Mouse (Mus musculus) neural tube, embryonic 10.5 days (tissue): Measurements from ENCODE around the gene Pin1rt1.

Source experiments
- DNase-seq: peaks from one replicate; pipeline ENCODE4 v3.0.0-alpha.2; 2017; ENCODE audit warnings: low spot score; ENCODE audit errors: extremely low spot score

The Pin1rt1 gene

GRCm38 (mm10) chr2:104712486-104712809, 3.7 kb downstream of the Pin1rt1 start:
- no peak for DNase-seq

- peak; percentile 81 for DNase-seq
Measured at GRCm38 (mm10) chr2:104711585-104712485, 4.3 kb downstream of the Pin1rt1 start, which contains the start of gene Tcp11l1. Gene Tcp11l1 (minus strand): TSS chr2:104712169.

DNA sequence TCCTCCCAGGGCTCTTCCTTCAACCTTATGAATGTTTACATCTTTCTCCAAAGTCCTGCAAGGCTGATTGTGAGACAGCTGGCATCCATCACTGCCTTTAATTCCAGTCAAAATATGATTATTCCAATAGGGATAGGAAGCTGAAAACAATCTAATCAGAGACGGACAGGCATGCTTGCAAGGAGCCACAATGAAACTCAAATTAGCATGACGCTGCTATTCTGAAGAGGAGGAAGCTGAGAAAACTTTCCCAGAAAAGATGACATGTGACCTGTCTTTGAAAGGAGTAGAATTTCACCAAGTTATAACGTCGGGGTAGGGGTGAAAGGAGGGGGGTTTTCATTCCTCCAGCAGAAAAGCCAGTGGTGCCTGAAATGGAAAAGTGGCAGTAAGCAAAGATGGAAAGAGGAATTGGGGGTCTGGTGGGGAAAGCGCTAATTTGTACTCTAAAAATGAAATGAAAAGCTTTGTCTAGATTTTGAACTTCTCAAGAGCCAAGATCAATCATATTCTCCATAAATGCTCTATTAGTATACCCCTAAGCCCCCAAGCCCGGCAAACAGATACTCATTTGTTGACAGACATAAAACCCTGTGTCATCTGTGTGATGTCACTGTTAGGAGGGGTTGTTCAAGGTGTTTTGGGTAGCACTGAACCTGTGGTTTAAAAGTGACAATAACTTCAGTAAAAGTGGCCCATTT, 5.4 kb downstream of the Pin1rt1 start:
- no peak for DNase-seq

- no peak for DNase-seq
Measured at GRCm38 (mm10) chr2:104709786-104710337, 6.3 kb downstream of the Pin1rt1 start.

GRCm38 (mm10) chr2:104704355-104704754, 11.8 kb downstream of the Pin1rt1 start:
- DNase-seq = no peak

DNA sequence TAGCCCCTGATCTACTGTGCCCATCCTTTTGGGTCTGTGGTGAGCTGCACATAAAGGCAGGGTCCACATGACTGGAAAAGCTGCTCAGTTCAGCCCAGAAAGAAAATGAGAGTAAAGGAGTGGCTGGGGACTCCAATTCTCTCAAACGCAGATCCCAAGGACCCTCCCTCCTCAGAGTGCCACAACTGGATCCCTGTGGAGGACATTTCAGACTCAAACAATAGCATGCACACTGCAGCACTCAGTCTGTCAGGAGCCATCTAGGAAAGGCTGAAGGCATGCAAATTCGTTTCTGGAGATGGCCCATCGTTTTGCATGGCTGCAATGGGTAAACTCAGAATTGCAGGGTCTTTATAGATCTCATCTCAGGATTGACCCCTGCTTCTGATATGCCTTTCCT, 13.0 kb downstream of the Pin1rt1 start:
- no peak for DNase-seq

DNA sequence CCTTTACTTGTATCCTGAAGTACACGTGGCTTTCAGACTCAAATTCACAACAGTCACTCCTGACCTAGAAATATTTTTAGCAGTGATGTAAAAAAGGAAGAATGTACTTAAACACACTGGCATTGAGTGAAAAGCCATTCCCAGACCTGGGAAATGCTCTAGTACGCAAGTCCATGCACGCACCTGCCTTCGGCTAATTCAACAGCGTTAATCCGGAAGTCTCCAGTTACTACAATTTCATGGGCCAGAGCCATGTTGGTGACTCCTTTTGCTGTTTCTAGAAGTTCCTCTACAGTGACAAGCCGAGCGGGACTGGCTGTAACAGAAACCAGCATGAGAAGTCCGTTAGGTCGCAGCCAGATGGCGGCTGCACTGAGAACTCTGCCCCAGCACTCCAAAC, 16.5 kb downstream of the Pin1rt1 start:
- no peak for DNase-seq

- no peak for DNase-seq
Measured at GRCm38 (mm10) chr2:104692551-104692950, 23.6 kb downstream of the Pin1rt1 start.

DNA sequence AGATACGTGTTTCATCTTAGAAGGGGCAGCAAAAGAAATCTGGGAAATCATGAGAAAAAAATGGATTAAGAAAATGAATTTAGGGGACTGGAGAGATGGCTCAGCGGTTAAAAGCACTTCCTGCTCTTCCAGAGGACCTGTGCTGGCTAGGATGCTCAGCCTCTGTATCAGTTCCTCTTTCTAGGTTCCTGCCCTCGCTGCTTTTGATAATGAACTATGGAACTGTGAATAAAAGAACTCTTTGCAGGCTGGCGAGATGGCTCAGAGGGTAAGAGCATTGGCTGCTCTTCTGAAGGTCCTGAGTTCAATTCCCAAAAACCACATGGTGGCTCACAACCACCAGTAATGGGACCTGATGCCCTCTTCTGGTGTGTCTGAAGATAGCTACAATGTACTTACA, 25.5 kb downstream of the Pin1rt1 start:
- DNase-seq = no peak

DNA sequence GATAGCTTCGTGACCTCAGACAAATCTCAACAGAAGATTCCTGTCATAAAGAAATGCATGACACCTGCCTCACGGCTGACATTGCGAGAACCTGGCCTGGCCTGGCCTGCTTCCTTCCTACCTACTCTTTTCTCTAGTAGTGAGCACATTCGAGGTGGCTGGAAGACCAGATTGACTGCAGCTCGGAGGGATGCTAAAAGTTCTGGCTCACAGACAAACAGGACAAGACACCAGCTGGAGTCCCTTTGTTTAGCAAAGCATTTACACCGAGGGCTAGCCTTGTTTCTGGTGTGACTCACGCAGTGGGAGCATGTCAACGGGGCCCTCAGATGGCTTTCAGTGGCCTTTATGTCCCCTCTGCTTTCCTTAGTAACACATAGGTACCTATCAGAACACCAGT, 27.5 kb downstream of the Pin1rt1 start:
- no peak for DNase-seq

GRCm38 (mm10) chr2:104688321-104688720, 27.9 kb downstream of the Pin1rt1 start:
- DNase-seq = no peak

DNA sequence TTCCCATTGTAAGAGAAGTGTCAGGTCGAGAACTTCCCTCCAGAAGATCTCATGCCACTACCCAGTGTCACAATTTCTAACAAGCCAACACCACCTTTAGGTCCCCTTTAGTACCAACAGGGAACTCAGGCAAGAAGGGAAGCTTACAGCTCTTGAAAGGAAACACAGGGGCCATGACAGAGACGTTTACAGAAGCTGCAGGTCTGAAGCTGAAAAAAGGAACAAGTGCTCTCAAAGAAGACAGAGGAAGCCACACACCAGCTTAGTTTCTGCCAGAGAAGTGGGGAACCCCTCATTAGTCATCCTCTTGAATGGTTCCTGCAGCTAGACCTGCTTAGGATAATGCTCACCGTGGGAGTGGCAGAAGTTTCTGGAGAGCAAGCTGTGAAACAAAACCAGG, 28.9 kb downstream of the Pin1rt1 start:
- DNase-seq = no peak

- peak; percentile 81 for DNase-seq
Measured at GRCm38 (mm10) chr2:104685418-104685817, 30.8 kb downstream of the Pin1rt1 start.

DNA sequence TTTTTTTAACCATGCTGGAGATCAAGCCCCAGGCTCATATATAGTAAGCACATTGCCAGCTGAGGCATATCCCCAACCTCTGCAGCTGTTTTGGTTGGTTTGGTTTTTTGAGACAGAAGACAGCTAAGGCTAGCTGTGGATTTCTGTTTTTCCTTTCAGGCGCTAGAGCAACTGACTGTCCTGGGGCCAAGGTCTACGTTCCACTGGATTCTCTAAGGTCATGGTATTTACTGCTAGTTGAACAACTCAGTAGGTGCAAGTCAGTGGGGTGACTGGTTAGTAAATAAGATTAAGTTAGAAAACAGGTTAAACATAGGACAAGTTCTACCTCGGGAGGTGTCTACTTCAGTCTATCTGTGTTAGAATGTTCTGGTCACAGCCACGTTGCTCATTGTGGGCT, 31.4 kb downstream of the Pin1rt1 start:
- DNase-seq = no peak

- DNase-seq = no peak
Measured at GRCm38 (mm10) chr2:104677326-104677725, 38.9 kb downstream of the Pin1rt1 start.

DNA sequence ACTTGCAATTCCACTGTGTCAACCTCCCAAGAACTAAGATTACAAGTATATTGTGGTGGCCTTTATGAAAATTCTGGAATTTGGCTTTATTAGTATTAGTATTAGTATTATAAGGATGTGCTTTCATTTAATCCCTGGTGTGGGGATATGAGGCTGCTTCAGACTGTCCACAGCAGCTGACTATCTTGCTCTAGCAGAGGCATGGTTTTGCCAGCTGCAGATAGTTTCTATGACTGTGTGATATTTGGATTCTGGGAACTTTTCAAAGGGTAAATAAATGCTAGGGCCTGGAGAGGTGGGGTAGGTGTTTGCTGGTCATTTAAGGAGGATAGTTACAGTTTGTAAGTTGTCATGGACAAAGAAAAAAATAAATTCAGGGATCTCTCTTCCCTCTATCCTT, 44.5 kb downstream of the Pin1rt1 start:
- no peak for DNase-seq

GRCm38 (mm10) chr2:104669122-104669804, 46.9 kb downstream of the Pin1rt1 start:
- no peak for DNase-seq
